Mouse (Mus musculus) ES-E14 (cell line): Measurements from ENCODE around the gene Cfap157. TPM values are rescaled to one million over a fixed set of nuclear protein-coding genes. Genes with fewer than 3 reads are reported as not detected.
A peak's percentile ranks its signal among the peaks of the same experiment; 100 is the strongest.

Experiments
- DNase-seq: peaks from one replicate; pipeline ENCODE4 v3.0.0-alpha.2; 2013; ENCODE audit warnings: low read depth, low spot score
- H3K27ac ChIP-seq: 2 replicates; pipeline ENCODE4 v1.5.1; 2012; ENCODE audit warnings: low read depth, mild to moderate bottlenecking, low read length, moderate library complexity, mixed read lengths; ENCODE audit not compliant: poor library complexity, insufficient read depth, severe bottlenecking
- H3K36me3 ChIP-seq: 2 replicates; pipeline ENCODE4 v1.6.1; 2012; ENCODE audit warnings: mild to moderate bottlenecking, low read length, moderate library complexity, mixed read lengths; ENCODE audit not compliant: control insufficient read depth, poor library complexity, insufficient read depth, severe bottlenecking
- H3K4me1 ChIP-seq, 2 experiments: fragments of 150-350 bp in 1 of 2; sonication (generic) in 1 of 2; 2 replicates each; pipeline ENCODE4 v1.6.1; 2012; ENCODE audit warnings: low read length in 2 of 2, mild to moderate bottlenecking in 1 of 2, mixed read lengths in 1 of 2; ENCODE audit not compliant: control insufficient read depth in 2 of 2, insufficient read depth in 2 of 2, poor library complexity in 1 of 2
- H3K4me3 ChIP-seq, 2 experiments: fragments of 150-350 bp in 1 of 2; sonication (generic) in 1 of 2; 2 replicates each; pipeline ENCODE4 v1.5.1; 2012; ENCODE audit warnings: low read length in 2 of 2, low read depth in 1 of 2, mild to moderate bottlenecking in 1 of 2, mixed read lengths in 1 of 2; ENCODE audit not compliant: insufficient read depth in 1 of 2, poor library complexity in 1 of 2, severe bottlenecking in 1 of 2
- H3K9ac ChIP-seq: 2 replicates; pipeline ENCODE4 v1.6.1; 2012; ENCODE audit warnings: low read depth, mild to moderate bottlenecking, low read length, mixed read lengths; ENCODE audit not compliant: poor library complexity, insufficient read depth, severe bottlenecking
- H3K9me3 ChIP-seq: fragments of 150-350 bp; sonication (generic); 2 replicates; pipeline ENCODE4 v1.6.1; 2012; ENCODE audit warnings: low read depth, mild to moderate bottlenecking, low read length; ENCODE audit not compliant: control insufficient read depth, insufficient read depth
- CHD2 ChIP-seq: IDR thresholded peaks from 2 replicates; pipeline ENCODE4 v1.6.1; 2014; ENCODE audit warnings: mild to moderate bottlenecking, low read depth, low read length, inconsistent platforms
- HCFC1 ChIP-seq: IDR thresholded peaks from 2 replicates; pipeline ENCODE4 v1.6.1; 2012; ENCODE audit warnings: low read length, inconsistent platforms, borderline replicate concordance; ENCODE audit not compliant: insufficient read depth
- MAFK ChIP-seq: IDR thresholded peaks from 2 replicates; pipeline ENCODE4 v1.6.1; 2014; ENCODE audit warnings: mild to moderate bottlenecking, low read depth, low read length, inconsistent platforms; ENCODE audit not compliant: insufficient read depth
- ZC3H11A ChIP-seq: IDR thresholded peaks from 2 replicates; pipeline ENCODE4 v1.6.1; 2012; ENCODE audit warnings: low read depth, mild to moderate bottlenecking, inconsistent platforms, low read length, borderline replicate concordance
- ZNF384 ChIP-seq: IDR thresholded peaks from 2 replicates; pipeline ENCODE4 v1.6.1; 2012; ENCODE audit warnings: low read depth, low read length, inconsistent platforms
- in situ Hi-C, 2 experiments: fragments of 600-800 bp; cut with MboI; formaldehyde crosslinking; loops; one replicate each; pipeline ENCODE4 v1.15.1; 2025; ENCODE audit warnings: low sequenced_read_pairs in 2 of 2, inconsistent platforms in 1 of 2; ENCODE audit not compliant: unreplicated experiment in 2 of 2
- total RNA-seq: library from RNA; depleted of rRNA; stranded (reverse); fragments of 300-350 nt; gene quantifications from 2 replicates; pipeline ENCODE4 v1.2.3, GENCODE M21; 2012

The Cfap157 gene
- total RNA-seq, 1 experiment = not detected

DNA sequence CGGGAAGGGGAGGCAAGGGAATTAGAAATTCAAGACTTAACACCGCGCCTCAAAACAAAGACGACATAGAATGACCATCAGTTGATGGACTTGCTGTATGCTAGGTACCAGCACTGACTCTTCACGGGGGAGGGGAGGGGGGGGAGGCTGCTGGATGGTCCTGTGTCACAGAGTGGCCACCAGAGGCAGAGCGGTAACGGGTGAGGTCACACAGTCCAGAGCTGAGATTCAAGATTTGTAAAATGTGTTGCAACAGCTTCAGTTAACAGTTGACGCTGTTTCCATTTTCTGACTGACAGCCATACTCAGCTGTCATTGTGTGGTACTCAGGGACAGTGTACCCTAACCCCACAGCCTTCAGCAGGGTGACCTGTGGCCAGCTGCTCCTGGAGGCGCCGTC is 32.0 kb downstream of the Cfap157 start:
- H3K9ac ChIP-seq = no peak overlapping the region
- TF ChIP-seq ZC3H11A (no peak), MAFK (no peak), CHD2 (no peak)

GRCm38 (mm10) chr2:32751665-32752033 is 32.6 kb downstream of the Cfap157 start:
- in situ Hi-C loops = no loop called here
- H3K36me3 ChIP-seq = no peaks in the 10 kb centered on the region; the same call in 1 of the 2 replicates
- peaks cover 2 to 3% of the 10 kb centered on the region in 2 experiments; a peak in 2 of 4 replicates for H3K4me1 ChIP-seq
- H3K27ac ChIP-seq = no peak overlapping the region
- DNase-seq = no peak
- no peak overlapping the region for H3K9ac ChIP-seq
- no peaks in the 10 kb centered on the region for H3K9me3 ChIP-seq
- peak overlapping the region; percentile 49 to 50 for H3K4me3 ChIP-seq
- TF ChIP-seq MAFK = no peak
- no peak for TF ChIP-seq ZC3H11A
- no peak for TF ChIP-seq HCFC1
- TF ChIP-seq CHD2 = no peak
- TF ChIP-seq ZNF384 = no peak

More for the DNA sequence above, 32.0 kb downstream of the Cfap157 start:
- in situ Hi-C loops = no loop called here
- no peak for DNase-seq
- H3K36me3 ChIP-seq = no peaks in the 10 kb centered on the region; the same call in 1 of the 2 replicates
- H3K9me3 ChIP-seq = no peaks in the 10 kb centered on the region
- H3K4me1 ChIP-seq = peaks cover 2 to 3% of the 10 kb centered on the region in 2 experiments; a peak in 2 of 4 replicates
- no peak overlapping the region for H3K4me3 ChIP-seq
- no peak overlapping the region for H3K27ac ChIP-seq

DNA sequence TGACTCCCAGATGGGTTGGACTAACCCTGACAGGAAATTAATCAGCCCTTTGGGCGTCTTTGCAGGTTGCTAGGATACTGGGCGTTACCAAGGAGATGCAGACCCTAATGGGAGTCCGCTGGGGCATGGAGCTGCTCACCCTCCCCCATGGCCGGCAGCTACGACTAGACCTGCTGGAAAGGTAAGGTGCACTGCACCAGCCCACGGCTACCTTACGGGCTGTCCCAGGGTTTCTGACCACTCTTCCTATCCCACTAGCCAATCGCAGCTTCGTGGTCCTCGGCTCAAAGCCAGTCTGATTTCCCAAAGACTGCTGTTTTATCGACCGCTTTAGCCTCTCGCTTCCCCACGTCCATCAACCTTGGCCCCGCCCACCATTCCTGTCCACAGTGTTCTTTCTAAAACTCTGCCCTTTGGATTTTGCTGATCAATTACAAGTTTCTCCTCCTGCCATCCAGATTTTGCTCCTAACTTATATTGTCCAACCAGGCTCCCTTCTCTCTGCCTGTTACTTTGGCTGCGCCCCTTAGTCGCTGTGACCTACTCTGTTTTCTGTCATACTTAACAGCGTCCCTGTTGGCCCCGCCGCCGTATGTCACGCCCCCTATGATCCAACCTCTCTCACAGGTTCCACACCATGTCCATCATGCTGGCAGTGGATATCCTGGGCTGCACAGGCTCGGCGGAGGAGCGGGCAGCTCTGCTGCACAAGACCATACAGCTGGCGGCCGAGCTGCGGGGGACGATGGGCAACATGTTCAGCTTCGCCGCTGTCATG is 33.2 kb downstream of the Cfap157 start:
- DNase-seq = peak; percentile 59
- Histone ChIP-seq H3K36me3 (no peaks in the 10 kb centered on the region; the same call in 1 of the 2 replicates), H3K4me3 (peak overlapping the region; percentile 49 to 50), H3K27ac (no peak overlapping the region), H3K9ac (no peak overlapping the region), H3K9me3 (no peaks in the 10 kb centered on the region), H3K4me1 (peaks cover 2 to 3% of the 10 kb centered on the region in 2 experiments; a peak in 2 of 4 replicates)
- in situ Hi-C loops = no loop called here
- TF ChIP-seq HCFC1 (no peak), MAFK (no peak), CHD2 (no peak), ZNF384 (no peak), ZC3H11A (no peak)

DNA sequence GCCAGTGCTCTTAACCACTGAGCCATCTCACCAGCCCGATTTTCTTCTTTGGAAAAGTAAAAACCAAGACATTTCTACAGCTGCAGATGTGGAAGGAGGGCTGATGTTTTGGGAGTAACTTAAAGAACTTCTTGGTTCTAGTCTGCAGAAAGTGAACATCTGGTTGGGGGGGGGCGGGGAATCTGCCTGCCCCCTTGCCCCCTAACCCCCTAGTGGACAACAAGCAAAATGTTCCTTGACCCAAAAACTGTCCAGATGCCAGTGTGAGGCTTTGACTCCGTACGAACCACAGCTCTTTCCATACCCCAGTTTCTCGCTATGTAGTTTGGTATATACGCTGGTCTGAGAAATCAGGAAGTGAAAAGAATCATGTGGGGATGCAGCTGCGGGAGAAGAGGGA is 34.0 kb downstream of the Cfap157 start:
- TF ChIP-seq CHD2 (no peak), ZC3H11A (no peak), MAFK (no peak), ZNF384 (no peak), HCFC1 (no peak)
- DNase-seq = no peak
- no peak overlapping the region for H3K27ac ChIP-seq
- H3K9ac ChIP-seq = no peak overlapping the region
- H3K9me3 ChIP-seq = no peaks in the 10 kb centered on the region
- H3K4me3 ChIP-seq = no peak overlapping the region
- H3K36me3 ChIP-seq = no peaks in the 10 kb centered on the region; the same call in 1 of the 2 replicates
- in situ Hi-C loops = no loop called here
- H3K4me1 ChIP-seq = peaks cover 2 to 3% of the 10 kb centered on the region in 2 experiments; a peak in 2 of 4 replicates

DNA sequence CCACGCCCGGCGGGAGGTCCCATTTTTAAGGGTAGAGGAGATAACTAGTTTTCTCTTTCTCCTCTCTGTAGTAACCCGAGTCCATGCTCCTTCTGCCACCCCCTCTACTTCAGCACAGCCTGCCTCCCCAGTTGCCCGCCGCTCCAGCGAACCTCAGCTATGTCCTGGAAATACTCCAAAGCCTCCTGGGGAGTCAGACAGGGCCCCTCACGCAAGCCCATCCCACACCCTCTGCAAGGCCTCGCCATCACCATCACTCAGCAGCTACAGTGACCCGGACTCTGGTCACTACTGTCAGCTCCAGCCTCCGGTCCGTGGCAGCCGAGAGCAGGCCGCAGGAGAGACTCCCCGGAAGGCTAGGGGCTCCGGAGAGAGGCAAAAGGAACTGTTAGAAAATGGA is 35.1 kb downstream of the Cfap157 start:
- no peaks in the 10 kb centered on the region; the same call in 1 of the 2 replicates for H3K36me3 ChIP-seq
- no peak overlapping the region for H3K27ac ChIP-seq
- H3K4me1 ChIP-seq = peaks cover 2 to 3% of the 10 kb centered on the region in 2 experiments; a peak in 2 of 4 replicates
- H3K9me3 ChIP-seq = no peaks in the 10 kb centered on the region
- DNase-seq = no peak
- TF ChIP-seq CHD2 (no peak), ZNF384 (no peak), HCFC1 (no peak), MAFK (no peak), ZC3H11A (no peak)
- in situ Hi-C loops = no loop called here
- H3K4me3 ChIP-seq = no peak overlapping the region
- H3K9ac ChIP-seq = no peak overlapping the region
